Mouse (Mus musculus) left cerebral cortex, adult 2 months (tissue): ENCODE results near the gene Xirp1. TPM values are rescaled to one million over a fixed set of nuclear protein-coding genes. Genes with fewer than 3 reads are reported as not detected.

Experiments used
- DNase-seq, 2 experiments: peaks; one replicate each; pipeline ENCODE4 v3.0.0; 2021 to 2022; ENCODE audit warnings: low spot score in 2 of 2, mixed read lengths in 1 of 2; ENCODE audit errors: extremely low spot score in 1 of 2
- H3K27ac ChIP-seq: fragments of 200-600 bp; 2 replicates; pipeline ENCODE4 v1.8.1; 2022
- H3K4me3 ChIP-seq: fragments of 200-600 bp; 2 replicates; pipeline ENCODE4 v1.8.1; 2022
- CTCF ChIP-seq: fragments of 200-600 bp; IDR thresholded peaks from 2 replicates; pipeline ENCODE4 v1.8.1; 2022; ENCODE audit warnings: antibody characterized with exemption, mild to moderate bottlenecking, moderate library complexity
- intact Hi-C: fragments of 180-260 bp; cut with DNase I; formaldehyde crosslinking; loops from one replicate; pipeline ENCODE4 v1.15.1; 2025
- long read RNA-seq, 2 experiments: library from polyadenylated mRNA; stranded (forward); transcript quantifications; one replicate each; pipeline ENCODE4 v2.0.0; 2021; ENCODE audit warnings: borderline mapping rate in 2 of 2
- total RNA-seq, 2 experiments: library from RNA; stranded (reverse); gene quantifications; 2 replicates each; pipeline ENCODE4 v1.2.3; 2021

Gene Xirp1
- total RNA-seq, result under 1 TPM; 0.14 to 0.20 TPM
- long read RNA-seq, experiment 1, full-length matches to known transcripts, result 1 of 1 reads
- long read RNA-seq, experiment 1, partial matches to known transcripts, result 0 of 1 reads
- long read RNA-seq, experiment 1, other reads (novel, unspliced or antisense), result 0 of 1 reads
- long read RNA-seq, experiment 2, result 0 reads

- no peak for DNase-seq
- intact Hi-C loops, result no loop called here
- no peak for TF ChIP-seq CTCF
- Histone ChIP-seq H3K4me3 (no peak within 1 kb of the TSS), H3K27ac (no peak within 1 kb of the TSS)
Measured at GRCm38 (mm10) chr9:120023086-120023811, at the start of gene Xirp1. TSS of gene Xirp1 (minus strand) at chr9:120023598.

DNA sequence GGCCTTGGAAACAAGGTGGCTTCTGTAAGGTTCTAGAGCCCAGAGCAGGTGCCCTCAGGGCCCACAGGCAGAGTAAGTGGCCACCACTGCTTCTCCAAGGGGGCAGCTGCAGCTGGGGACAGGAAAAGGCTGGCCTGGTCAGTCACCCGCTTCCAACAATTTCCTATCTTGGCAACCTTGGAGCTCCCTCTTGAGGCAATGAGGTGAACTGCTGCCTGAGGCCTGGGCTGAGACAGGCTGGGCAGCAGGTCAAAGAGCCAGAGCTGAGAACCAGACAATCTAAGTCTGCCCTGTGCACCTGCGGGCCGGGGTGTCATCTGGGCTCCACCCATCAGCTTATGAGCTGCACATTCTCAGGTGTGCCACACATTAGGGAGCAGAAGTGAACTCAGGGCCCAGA is 49.8 kb upstream of the Xirp1 start:
- Histone ChIP-seq H3K27ac (no peak overlapping the region), H3K4me3 (no peak overlapping the region)
- peak; percentile 67 to 83 for DNase-seq
- peak; percentile 100 for TF ChIP-seq CTCF
- intact Hi-C loops, result loop anchor here (1.0 to 2.0 kb wide), 2 partner anchors 26 to 46 kb away; no protein-coding TSS in a partner anchor

DNA sequence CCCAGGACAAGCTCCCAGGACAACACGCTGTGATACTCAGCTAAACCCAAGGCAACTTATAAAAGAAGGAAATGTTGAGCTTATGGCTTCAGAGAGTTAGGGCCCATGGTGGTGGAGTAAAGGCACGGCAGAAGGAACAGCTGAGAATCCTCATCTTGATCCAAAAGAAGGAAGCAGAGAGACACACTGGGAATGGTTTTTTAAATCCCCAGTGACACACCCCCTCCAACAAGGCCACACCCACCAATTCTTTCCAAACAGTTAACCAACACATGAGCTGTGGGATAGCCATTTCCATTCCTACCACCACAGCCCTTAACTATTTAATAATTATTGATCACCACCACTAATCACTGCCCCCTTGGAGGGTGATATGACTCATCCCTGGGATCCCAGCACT is 47.9 kb upstream of the Xirp1 start:
- intact Hi-C loops, result no loop called here
- no peak overlapping the region for H3K27ac ChIP-seq
- H3K4me3 ChIP-seq, result no peak overlapping the region
- TF ChIP-seq CTCF, result no peak
- no peak for DNase-seq

DNA sequence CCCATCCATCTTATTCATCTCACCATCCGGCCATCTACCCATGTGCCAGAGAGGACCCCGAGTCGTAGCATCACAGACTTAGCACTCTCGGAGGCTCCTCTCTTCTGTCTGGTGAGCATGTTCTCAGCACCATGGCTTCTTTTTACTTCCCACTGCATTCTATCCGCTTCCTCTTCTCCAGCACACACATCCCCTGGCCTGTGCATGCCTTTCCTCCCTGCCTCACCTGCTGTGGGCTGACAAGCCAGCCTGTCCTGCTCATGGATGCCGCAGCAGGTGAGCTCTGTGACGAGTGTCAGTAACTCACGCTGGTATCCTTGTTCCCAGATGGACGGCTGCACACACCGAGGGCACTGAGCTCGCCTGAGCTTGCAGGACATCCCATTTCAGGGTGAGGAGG is 46.4 kb upstream of the Xirp1 start, which contains the start of gene Cx3cr1:
Cx3cr1 (minus strand) TSS at position 101 of the 400 bp plus-strand sequence.
- intact Hi-C loops, result no loop called here
- no peak for DNase-seq
- no peak within 1 kb of the TSS for H3K4me3 ChIP-seq
- peak within 1 kb of the TSS; percentile 7; the same call in 1 of the 2 replicates for H3K27ac ChIP-seq
- no peak for TF ChIP-seq CTCF

- intact Hi-C loops, result no loop called here
- Histone ChIP-seq H3K27ac (no peak overlapping the region; the same call in 1 of the 2 replicates), H3K4me3 (no peak overlapping the region)
- TF ChIP-seq CTCF, result no peak
- no peak for DNase-seq
Measured at GRCm38 (mm10) chr9:120068047-120068446, 44.6 kb upstream of the Xirp1 start.

DNA sequence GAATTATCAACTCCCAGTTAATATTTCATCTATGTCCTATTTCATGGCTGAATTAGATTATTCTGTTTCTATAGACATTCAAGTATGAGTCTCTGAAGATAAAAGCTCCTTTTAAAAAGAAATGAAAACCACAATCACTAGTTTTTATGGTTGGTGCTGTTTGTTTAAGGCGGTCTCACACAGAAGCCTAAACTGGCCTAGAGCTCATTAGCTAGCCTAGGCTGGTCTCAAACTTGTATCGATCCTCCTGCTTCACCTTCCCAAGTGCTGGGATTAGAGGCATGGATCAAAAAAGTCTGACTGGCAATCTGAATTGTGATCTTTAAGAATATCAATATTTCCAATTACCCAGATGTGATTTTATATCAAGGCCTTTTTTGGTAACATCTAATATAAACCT is 44.2 kb upstream of the Xirp1 start:
- DNase-seq, result no peak
- 0 out of 2 replicates have a peak overlapping the region, but pooled peaks have one; percentile 14 for H3K4me3 ChIP-seq
- TF ChIP-seq CTCF, result no peak

DNA sequence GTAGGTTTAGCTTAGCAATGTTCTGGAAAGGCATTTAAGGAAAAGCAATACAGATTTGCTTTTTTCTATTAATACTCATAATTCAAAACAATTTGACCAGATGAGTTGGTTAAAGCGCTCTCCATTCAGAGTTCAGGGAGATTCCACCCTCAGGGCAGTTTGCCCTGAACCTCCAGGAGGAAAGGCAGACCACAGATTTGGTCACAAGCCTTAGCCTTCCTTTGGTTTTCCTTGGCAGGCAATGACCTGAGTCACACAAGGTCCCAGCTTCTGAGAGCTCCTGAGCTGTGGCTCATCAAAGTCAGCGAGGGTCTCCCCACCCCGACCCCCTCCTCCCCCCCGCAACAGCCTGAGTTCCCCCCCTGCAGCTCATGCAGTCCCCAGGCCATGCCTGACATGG is 40.9 kb upstream of the Xirp1 start:
- TF ChIP-seq CTCF, result no peak
- DNase-seq, result no peak
- H3K27ac ChIP-seq, result no peak overlapping the region
- H3K4me3 ChIP-seq, result no peak overlapping the region
- intact Hi-C loops, result no loop called here

More for the DNA sequence above, 44.2 kb upstream of the Xirp1 start:
- intact Hi-C loops, result no loop called here
- H3K27ac ChIP-seq, result no peak overlapping the region; the same call in 1 of the 2 replicates

DNA sequence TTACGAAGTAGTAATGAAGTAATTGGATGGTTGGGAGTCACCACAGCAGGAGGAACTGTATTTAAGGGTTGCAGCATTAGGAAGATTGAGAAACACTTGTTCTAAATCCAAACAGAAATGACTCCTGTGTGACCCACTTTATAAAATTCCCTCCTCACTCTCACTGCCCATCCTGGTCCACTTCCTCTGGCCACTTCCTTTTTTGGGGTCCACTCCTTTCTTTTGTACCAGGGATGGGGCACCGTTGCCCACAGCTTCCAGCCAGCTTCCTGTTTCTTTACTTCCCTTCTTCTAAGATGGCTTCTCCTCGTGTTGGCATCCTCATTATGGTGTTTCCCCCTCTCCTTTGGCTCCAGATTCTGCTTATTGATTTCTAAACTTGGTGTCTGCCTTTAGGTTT is 35.3 kb upstream of the Xirp1 start:
- Histone ChIP-seq H3K27ac (no peak overlapping the region), H3K4me3 (no peak overlapping the region)
- DNase-seq, result no peak
- intact Hi-C loops, result no loop called here
- TF ChIP-seq CTCF, result no peak

DNA sequence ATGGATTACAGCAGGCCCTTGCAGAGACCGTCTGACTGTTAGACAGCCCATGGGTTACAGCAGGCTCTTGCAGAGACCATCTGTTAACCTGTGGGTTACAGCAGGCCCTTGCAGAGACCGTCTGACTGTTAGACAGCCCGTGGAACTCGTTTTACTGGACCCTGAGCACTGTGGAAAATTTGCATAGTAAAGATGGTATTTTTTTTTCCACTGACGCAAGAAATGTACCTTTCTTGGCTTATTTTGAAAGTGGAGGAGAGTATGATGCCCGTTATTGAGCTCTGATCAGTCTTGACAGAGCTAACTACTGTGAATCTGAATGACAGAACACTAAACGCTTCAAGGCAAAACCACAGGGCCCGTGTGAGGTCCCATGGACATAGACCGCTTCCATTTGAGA is 32.8 kb upstream of the Xirp1 start:
- no peak for DNase-seq
- intact Hi-C loops, result no loop called here
- H3K4me3 ChIP-seq, result no peak overlapping the region
- no peak overlapping the region for H3K27ac ChIP-seq
- no peak for TF ChIP-seq CTCF

DNA sequence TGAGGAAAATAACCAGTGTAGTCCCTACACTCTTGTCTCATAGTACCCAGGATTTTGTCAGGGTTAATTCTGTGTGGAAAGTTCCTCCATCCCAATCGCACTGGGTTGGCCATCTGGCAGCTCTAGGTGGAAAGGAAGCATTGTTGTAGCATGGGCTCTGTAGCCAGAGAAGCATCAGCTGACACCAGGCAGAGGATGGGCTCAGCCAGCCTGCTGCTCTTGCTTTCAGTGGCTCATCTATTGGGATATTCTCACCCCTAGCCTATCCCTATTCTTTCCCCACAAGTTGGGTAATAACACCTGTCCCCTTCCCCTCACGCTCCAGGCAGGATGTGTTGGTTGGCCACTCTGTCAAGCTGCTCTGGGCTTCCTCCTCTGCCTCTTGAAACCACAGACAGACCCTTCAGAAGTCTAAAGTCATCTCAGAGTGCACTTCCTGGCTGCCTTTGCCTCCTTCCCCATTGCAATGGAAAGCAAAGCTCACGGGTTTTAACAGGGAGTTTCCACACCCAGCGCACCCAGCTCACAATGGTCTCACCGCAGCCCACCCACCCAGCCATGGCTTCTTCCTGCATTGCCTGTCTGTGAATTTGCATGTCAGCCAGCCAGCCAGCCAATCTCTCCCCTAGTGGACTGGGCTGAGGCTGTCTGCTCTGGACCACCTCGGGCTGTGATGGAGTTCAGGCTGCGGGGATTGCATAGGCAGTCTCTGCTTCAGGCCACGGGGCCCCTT is 31.3 kb upstream of the Xirp1 start:
- Histone ChIP-seq H3K4me3 (no peak overlapping the region), H3K27ac (peak overlapping the region; percentile 28; the same call in 1 of the 2 replicates)
- intact Hi-C loops, result no loop called here
- no peak for TF ChIP-seq CTCF
- no peak for DNase-seq

- Histone ChIP-seq H3K27ac (no peak overlapping the region), H3K4me3 (no peak overlapping the region)
- TF ChIP-seq CTCF, result no peak
- intact Hi-C loops, result no loop called here
- DNase-seq, result no peak
Measured at GRCm38 (mm10) chr9:120049407-120049806, 26.0 kb upstream of the Xirp1 start.

GRCm38 (mm10) chr9:120048495-120048894 is 25.1 kb upstream of the Xirp1 start:
- TF ChIP-seq CTCF, result no peak
- intact Hi-C loops, result no loop called here
- no peak for DNase-seq
- no peak overlapping the region for H3K27ac ChIP-seq
- H3K4me3 ChIP-seq, result no peak overlapping the region
